Mouse (Mus musculus) cerebellum, adult 2 months (tissue): Measurements from ENCODE around the gene Noct. TPM values are rescaled to one million over a fixed set of nuclear protein-coding genes. Genes with fewer than 3 reads are reported as not detected.
"Not testable (repeated sequence)": the region's sequence is repeated elsewhere in the genome, so short reads cannot be mapped to it uniquely, and the experiment has no call there.

Source experiments
- DNase-seq, 2 experiments: peaks; one replicate each; pipeline ENCODE4 v3.0.0; 2021
- H3K27ac ChIP-seq: fragments of 200-500 bp; 2 replicates; pipeline ENCODE4 v1.5.1; 2012; ENCODE audit warnings: low read length, control low read depth, inconsistent platforms; ENCODE audit not compliant: insufficient read depth
- H3K27me3 ChIP-seq: fragments of 200-500 bp; 2 replicates; pipeline ENCODE4 v1.6.1; 2012; ENCODE audit warnings: inconsistent platforms, mild to moderate bottlenecking, low read length, moderate library complexity; ENCODE audit not compliant: control insufficient read depth, insufficient read depth
- H3K4me1 ChIP-seq: fragments of 200-500 bp; 2 replicates; pipeline ENCODE4 v1.6.1; 2011; ENCODE audit warnings: low read length; ENCODE audit not compliant: control insufficient read depth, insufficient read depth
- H3K4me3 ChIP-seq: fragments of 200-500 bp; replicated peaks from 2 replicates; pipeline ENCODE3; 2011; ENCODE audit warnings: mild to moderate bottlenecking, low read depth, low read length, control low read depth; ENCODE audit not compliant: insufficient read depth
- CTCF ChIP-seq: fragments of 200-500 bp; IDR thresholded peaks from 2 replicates; pipeline ENCODE4 v1.5.1; 2011; ENCODE audit warnings: low read depth, mild to moderate bottlenecking, control low read depth, low read length, moderate library complexity, borderline replicate concordance; ENCODE audit not compliant: insufficient read depth
- POLR2A ChIP-seq: fragments of 200-500 bp; IDR thresholded peaks from 2 replicates; pipeline ENCODE4 v1.6.1; 2011; ENCODE audit warnings: low read length, control low read depth, borderline replicate concordance; ENCODE audit not compliant: insufficient read depth
- WGBS: fragments of 180-500 bp; shearing (Covaris S2); methylation state at CpG from one replicate; pipeline ENCODE4 v1.1.7; 2018; 5-methylcytosine and 5-hydroxymethylcytosine counted together
- polyA plus RNA-seq: library from polyadenylated mRNA; depleted of rRNA; stranded (reverse); fragments of >200 nt; gene quantifications from 2 replicates; pipeline ENCODE4 v1.2.3, GENCODE M21; 2012; rRNA removed

Gene Noct
- polyA plus RNA-seq = 27.8 and 31.3 TPM in 2 replicates

- Histone ChIP-seq H3K27me3 (no peaks in the 10 kb centered on the region), H3K4me1 (peaks cover 2% of the 10 kb centered on the region; the same call in 1 of the 2 replicates), H3K27ac (peak within 1 kb of the TSS; percentile 99), H3K4me3 (peak within 1 kb of the TSS; percentile 59)
- peak; percentile 92 to 96 for DNase-seq
- TF ChIP-seq POLR2A = peak; percentile 88
- no peak for TF ChIP-seq CTCF
- under 1% methylated on average over 100 of the region's 100 CpGs for WGBS
Measured at GRCm38 (mm10) chr3:51224363-51225225, at the start of gene Noct. Gene Noct (plus strand): TSS chr3:51224447.

- Histone ChIP-seq H3K27ac (no peak overlapping the region), H3K4me1 (no peaks in the 10 kb centered on the region), H3K27me3 (no peaks in the 10 kb centered on the region; the same call in 1 of the 2 replicates), H3K4me3 (no peak overlapping the region)
- TF ChIP-seq CTCF = no peak
- TF ChIP-seq POLR2A = no peak
- 32% methylated on average over 10 of the region's 10 CpGs for WGBS
- DNase-seq = no peak
Measured at GRCm38 (mm10) chr3:51178158-51178557, 46.1 kb upstream of the Noct start.

DNA sequence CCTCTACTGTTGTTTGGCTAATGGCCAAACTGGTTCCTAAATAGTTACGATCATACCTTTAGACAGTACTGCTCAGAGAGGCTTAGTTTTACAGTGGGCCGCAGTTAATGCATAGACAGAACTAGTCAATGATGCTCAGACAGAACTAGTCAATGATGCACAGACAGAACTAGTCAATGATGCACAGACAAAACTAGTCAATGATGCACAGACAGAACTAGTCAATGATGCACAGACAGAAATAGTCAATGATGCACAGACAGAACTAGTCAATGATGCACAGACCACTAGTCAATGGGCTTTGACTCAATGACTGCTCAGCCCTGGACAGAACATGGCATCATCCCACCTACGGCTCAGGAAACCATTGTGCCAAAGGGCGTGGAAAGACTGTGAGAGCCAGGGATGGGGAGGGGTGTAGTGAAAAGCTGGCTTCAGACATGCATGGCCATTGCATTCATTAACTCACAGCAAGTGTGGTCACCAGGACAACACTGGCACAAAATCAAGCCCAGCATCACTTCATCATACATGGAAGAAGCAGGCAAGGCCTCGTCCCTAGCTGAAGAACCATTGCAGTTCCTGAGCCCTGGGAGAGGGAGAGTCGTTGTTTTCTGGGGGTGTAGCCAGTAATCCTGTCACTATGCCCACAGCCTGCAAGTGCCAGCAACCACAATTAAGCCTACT, 44.6 kb upstream of the Noct start:
- H3K27ac ChIP-seq = no peak overlapping the region
- TF ChIP-seq POLR2A (no peak), CTCF (no peak)
- WGBS = 53% methylated on average over 6 of the region's 6 CpGs
- no peaks in the 10 kb centered on the region for H3K4me1 ChIP-seq
- no peak for DNase-seq
- no peaks in the 10 kb centered on the region; the same call in 1 of the 2 replicates for H3K27me3 ChIP-seq
- H3K4me3 ChIP-seq = no peak overlapping the region

GRCm38 (mm10) chr3:51180341-51180940, 43.8 kb upstream of the Noct start:
- no peak for DNase-seq
- Histone ChIP-seq H3K27me3 (no peaks in the 10 kb centered on the region; the same call in 1 of the 2 replicates), H3K4me3 (no peak overlapping the region), H3K27ac (no peak overlapping the region), H3K4me1 (no peaks in the 10 kb centered on the region)
- TF ChIP-seq POLR2A = no peak
- no peak for TF ChIP-seq CTCF
- 45% methylated on average over 8 of the region's 8 CpGs for WGBS

DNA sequence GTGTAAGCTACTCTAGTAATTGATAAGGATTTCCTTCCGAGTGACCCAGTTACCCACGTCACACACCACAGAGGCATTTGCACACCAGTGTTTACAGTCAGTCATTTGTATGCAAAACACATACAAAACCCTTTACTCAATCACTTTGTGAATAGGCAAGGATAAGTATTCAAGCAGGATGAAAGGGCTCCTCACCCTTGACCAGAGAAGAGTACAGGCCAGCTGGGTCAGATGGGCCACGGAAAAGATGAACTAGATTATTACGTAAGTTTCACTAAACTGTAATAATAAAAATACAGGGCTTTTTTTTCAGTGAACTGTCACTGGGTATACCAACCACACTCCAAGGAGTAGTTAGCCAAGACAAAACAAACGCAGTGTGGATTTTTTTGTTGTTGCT, 41.8 kb upstream of the Noct start:
- 93% methylated on average over 5 of the region's 5 CpGs for WGBS
- Histone ChIP-seq H3K27ac (no peak overlapping the region), H3K4me3 (no peak overlapping the region), H3K27me3 (no peaks in the 10 kb centered on the region), H3K4me1 (no peaks in the 10 kb centered on the region)
- no peak for TF ChIP-seq CTCF
- TF ChIP-seq POLR2A = no peak
- no peak for DNase-seq

DNA sequence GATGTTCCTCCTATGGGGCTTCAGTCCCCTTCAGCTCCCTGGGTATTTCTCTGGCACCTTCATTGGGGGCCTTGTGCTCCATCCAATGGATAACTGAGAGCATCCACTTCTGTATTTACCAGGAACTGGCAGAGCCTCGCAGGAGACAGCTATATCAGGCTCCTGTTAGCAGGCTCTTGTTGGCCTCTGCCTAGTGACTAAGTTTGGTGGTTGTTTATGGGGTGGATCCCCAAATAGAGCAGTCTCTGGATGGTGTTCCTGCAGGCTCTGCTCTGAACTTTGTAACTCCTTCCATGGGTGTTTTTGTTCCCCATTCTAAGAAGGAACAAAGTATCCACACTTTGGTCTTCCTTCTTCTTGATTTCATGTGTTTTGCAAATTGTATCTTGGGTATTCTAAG, 40.7 kb upstream of the Noct start:
- DNase-seq, H3K4me3 ChIP-seq, H3K27me3 ChIP-seq, H3K27ac ChIP-seq, H3K4me1 ChIP-seq: not testable (repeated sequence)
- WGBS = 95% methylated on average over 1 of the region's 1 CpGs

DNA sequence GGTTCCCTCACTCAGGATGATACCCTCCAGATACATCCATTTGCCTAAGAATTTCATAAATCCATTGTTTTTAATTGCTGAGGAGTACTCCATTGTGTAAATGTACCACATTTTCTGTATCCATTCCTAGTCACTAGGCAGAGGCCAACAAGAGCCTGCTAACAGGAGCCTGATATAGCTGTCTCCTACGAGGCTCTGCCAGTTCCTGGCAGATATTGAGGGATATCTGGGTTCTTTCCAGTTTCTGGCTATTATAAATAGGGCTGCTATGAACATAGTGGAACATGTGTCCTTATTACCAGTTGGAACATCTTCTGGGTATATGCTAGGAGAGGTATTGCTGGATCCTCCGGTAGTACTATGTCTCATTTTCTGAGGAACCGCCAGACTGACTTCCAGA, 40.3 kb upstream of the Noct start:
- DNase-seq, H3K4me3 ChIP-seq, H3K4me1 ChIP-seq, H3K27ac ChIP-seq, H3K27me3 ChIP-seq: not testable (repeated sequence)
- WGBS = 68% methylated on average over 3 of the region's 3 CpGs

DNA sequence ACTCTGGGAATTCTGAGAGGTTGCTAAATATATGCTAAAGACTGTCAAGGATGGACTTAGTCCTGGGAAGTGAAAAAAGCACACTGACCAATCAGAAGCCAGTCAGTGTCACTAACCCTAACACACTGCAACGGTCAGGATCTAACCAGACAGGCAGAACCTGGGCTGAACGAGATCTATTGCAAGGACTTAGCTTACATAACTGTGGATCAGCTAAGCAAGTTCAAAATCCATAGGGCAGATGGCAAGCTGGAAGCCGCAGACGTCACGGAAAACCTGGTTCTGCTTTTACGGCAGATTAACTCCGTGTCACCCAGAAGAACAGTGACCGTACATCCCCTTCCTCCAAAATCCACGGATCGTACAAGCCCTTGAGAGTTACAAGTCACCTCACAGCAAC, 39.5 kb upstream of the Noct start:
- Histone ChIP-seq H3K4me1 (no peaks in the 10 kb centered on the region), H3K27me3 (no peaks in the 10 kb centered on the region), H3K4me3 (no peak overlapping the region), H3K27ac (no peak overlapping the region)
- TF ChIP-seq POLR2A (no peak), CTCF (no peak)
- DNase-seq = no peak
- WGBS = 51% methylated on average over 10 of the region's 10 CpGs
